Mouse (Mus musculus): ENCODE measurements around the gene Cipc.

Cipc gene

GRCm38 (mm10) chr12:86994166-86994565 is 47.3 kb downstream of the Cipc start:
- DNase-seq: peak; percentile 52

- DNase-seq: no peak
Observed at GRCm38 (mm10) chr12:86994776-86995175, 47.9 kb downstream of the Cipc start.

GRCm38 (mm10) chr12:86995931-86996330 is 49.1 kb downstream of the Cipc start:
- no peak for DNase-seq

GRCm38 (mm10) chr12:86998699-86999098 is 51.9 kb downstream of the Cipc start:
- no peak for DNase-seq

GRCm38 (mm10) chr12:86999283-86999820 is 52.5 kb downstream of the Cipc start:
- DNase-seq: no peak

GRCm38 (mm10) chr12:87000151-87000839 is 53.5 kb downstream of the Cipc start:
- no peak for DNase-seq

- no peak for DNase-seq
Observed at GRCm38 (mm10) chr12:87000840-87001176, 54.0 kb downstream of the Cipc start.

- no peak for DNase-seq
Observed at GRCm38 (mm10) chr12:87002209-87002608, 55.4 kb downstream of the Cipc start.

GRCm38 (mm10) chr12:87002815-87003214 is 56.0 kb downstream of the Cipc start:
- no peak for DNase-seq

GRCm38 (mm10) chr12:87003606-87004005 is 56.8 kb downstream of the Cipc start:
- DNase-seq: no peak

GRCm38 (mm10) chr12:87004596-87004995 is 57.8 kb downstream of the Cipc start:
- DNase-seq: no peak
